Comparison of ENCODE assay signal across 9 mouse cellular contexts in genomic region chr9:37401802-37402201, GRCm38 (mm10). TPM values are rescaled to one million over a fixed set of nuclear protein-coding genes. Genes with fewer than 3 reads are reported as not detected.
DNase-seq lines count a peak whose midpoint lies in the region; ATAC-seq and TF ChIP-seq lines count a peak whose summit lies in the region.
"Had no signal": no experiment of that assay in that cellular context is flagged by ENCODE, and none has a peak within 500 bp of the region (broad histone marks: within the 10 kb centered on the region; RNA-seq: fewer than 3 reads in every experiment).

Gene Robo4, plus strand, starts transcription at chr9:37401897.

- DNase-seq in layer of hippocampus, adult 2 months (ENCODE audit: low spot score in 2 of 2): no peak
- DNase-seq in layer of hippocampus, adult 11-12 months (ENCODE audit: low spot score): no peak
- DNase-seq in heart, adult 2 months: peak; percentile 56 to 61
- DNase-seq in kidney, adult 9 months: peak; percentile 73
- peak; percentile 79 for DNase-seq in lung, postnatal 25 days (ENCODE audit: low spot score)
- no peak for DNase-seq in frontal cortex, postnatal 14 days (ENCODE audit: low spot score in 2 of 2)
- no peak for DNase-seq in spleen, adult 18-20 months

- H3K27me3 ChIP-seq in heart, adult 2 months (ENCODE audit: control insufficient read depth, insufficient read depth, low read length): no peaks in the 10 kb centered on the region; the same call in 1 of the 2 replicates

- peak within 1 kb of the TSS; percentile 57; the same call in 1 of the 2 replicates for H3K27ac ChIP-seq in layer of hippocampus, adult 2 months
- H3K27ac ChIP-seq in heart, adult 2 months: peak within 1 kb of the TSS; percentile 86
- H3K27ac ChIP-seq: limb, embryonic 12.5 days had no signal

- no peak for TF ChIP-seq CTCF in layer of hippocampus, adult 2 months (conservative IDR thresholded peaks at IDR 0.05)
- TF ChIP-seq CTCF in heart, adult 2 months (IDR thresholded peaks at IDR 0.05): no peak

- ATAC-seq in monocyte, adult 5-6 weeks (replicated peaks; ENCODE audit: insufficient number of reproducible peaks, low FRiP score, low TSS enrichment, poor library complexity, severe bottlenecking): no peak

- peaks cover 7% of the 10 kb centered on the region for H3K36me3 ChIP-seq in heart, adult 2 months (ENCODE audit: control insufficient read depth, insufficient read depth, low read length)
- H3K36me3 ChIP-seq: limb, embryonic 12.5 days had no signal

- peak; percentile 98 for TF ChIP-seq EP300 in heart, adult 2 months (IDR thresholded peaks at IDR 0.05; ENCODE audit: insufficient read depth, low read depth, low read length)

- peaks cover 6% of the 10 kb centered on the region for H3K4me1 ChIP-seq in heart, adult 2 months (ENCODE audit: control insufficient read depth, insufficient read depth, low read length)
- H3K4me1 ChIP-seq: limb, embryonic 12.5 days had no signal

- 16% methylated on average over 7 of the region's 7 CpGs for WGBS in heart, adult 2 months

- peak within 1 kb of the TSS; percentile 35 for H3K4me3 ChIP-seq in layer of hippocampus, adult 2 months
- peak within 1 kb of the TSS; percentile 56 for H3K4me3 ChIP-seq in heart, adult 2 months
- H3K4me3 ChIP-seq: limb, embryonic 12.5 days had no signal

- H3K9ac ChIP-seq in heart, adult 2 months (ENCODE audit: low read depth, low read length): peak within 1 kb of the TSS; percentile 93
- H3K9ac ChIP-seq: limb, embryonic 12.5 days had no signal

- H3K79me2 ChIP-seq in heart, adult 2 months (replicated peaks; ENCODE audit: control insufficient read depth, insufficient read depth, low read length): no peaks in the 10 kb centered on the region; the same call in 1 of the 2 replicates

- TF ChIP-seq POLR2A in heart, adult 2 months (IDR thresholded peaks at IDR 0.05; ENCODE audit: insufficient read depth, low read depth, low read length): peak; percentile 95

- intact Hi-C loops in heart, adult 2 months (cut with DNase I): loop anchor here (2.0 to 5.0 kb wide), 3 partner anchors 17 to 129 kb away; partner anchors contain the start of gene Ccdc15

RNA-seq across cellular contexts. Expression of gene Robo4, which starts in this region (rescaled TPM):
- total RNA-seq in layer of hippocampus, adult 2 months (2021): 1 to 10 TPM; 4.9 to 5.8 TPM
- 10 to 100 TPM; 27.9 to 31.8 TPM for total RNA-seq in heart, adult 2 months (2021)
- 33.7 and 38.6 TPM in 2 replicates for polyA plus RNA-seq in heart, adult 2 months (2012; rRNA removed)
- not detected in 3 replicates for total RNA-seq in monocyte, adult 5-6 weeks (2017)

Comparison
In these comparisons a context has a peak if more than half of its experiments do, and no peak if none do; other contexts are left out.
1. RNA of gene Robo4 (total RNA-seq): 27.9 to 31.8 TPM in heart, adult 2 months; 4.9 to 5.8 TPM in layer of hippocampus, adult 2 months and not detected in monocyte, adult 5-6 weeks; every median in the first group is over 4 times any median in the second.
2. DNase-seq: peak in heart, adult 2 months (2 of 2), kidney, adult 9 months (single experiment) and lung, postnatal 25 days (single experiment); none in layer of hippocampus, adult 2 months (0 of 2), layer of hippocampus, adult 11-12 months (single experiment), frontal cortex, postnatal 14 days (0 of 2) and spleen, adult 18-20 months (0 of 2).